Mouse (Mus musculus): ENCODE results near the gene H2-Q6. TPM values are rescaled to one million over a fixed set of nuclear protein-coding genes. Genes with fewer than 3 reads are reported as not detected.
A peak's percentile ranks its signal among the peaks of the same experiment; 100 is the strongest.
"Not testable (repeated sequence)": the region's sequence is repeated elsewhere in the genome, so short reads cannot be mapped to it uniquely, and the experiment has no call there.

The H2-Q6 gene
- total RNA-seq (2014; rRNA removed), result 1.2 TPM in 1 of 2 replicates, not detected in the other
- 0.49 and 0.85 TPM in 2 replicates for polyA plus RNA-seq (2015; fragmentation: Nextera tagmentation; extraction: Ambion mirVana)

- H3K4me3 ChIP-seq (ENCODE audit: low read length), result peak within 1 kb of the TSS; percentile 36
- peak; percentile 70 for DNase-seq (ENCODE audit: low spot score)
- H3K9me3 ChIP-seq (ENCODE audit: low read length); H3K4me1 ChIP-seq (ENCODE audit: insufficient read depth, low read length); H3K27ac ChIP-seq; H3K27me3 ChIP-seq (ENCODE audit: insufficient read depth, low read length); H3K36me3 ChIP-seq (ENCODE audit: insufficient read depth, low read length): not testable (repeated sequence)
- ATAC-seq, result peak; percentile 88
- H3K4me2 ChIP-seq (ENCODE audit: low read depth, low read length), result peak within 1 kb of the TSS; percentile 55
- WGBS, result 2% methylated on average over 48 of the region's 66 CpGs
- H3K9ac ChIP-seq (replicated peaks; ENCODE audit: low read length), result peak within 1 kb of the TSS; percentile 35
These were observed at the start of gene H2-Q6 for GRCm38 (mm10) chr17:35424624-35425416. Gene H2-Q6 (plus strand): TSS chr17:35424850.

GRCm38 (mm10) chr17:35379369-35379728 is 45.3 kb upstream of the H2-Q6 start, which contains the start of gene H2-Q4:
Gene H2-Q4 (plus strand): TSS chr17:35379617.
- Histone ChIP-seq H3K4me3 (ENCODE audit: low read length) (peak within 1 kb of the TSS; percentile 49), H3K9ac (replicated peaks; ENCODE audit: low read length) (peak within 1 kb of the TSS; percentile 53), H3K27me3 (ENCODE audit: insufficient read depth, low read length) (no peaks in the 10 kb centered on the region; the same call in 1 of the 2 replicates), H3K4me2 (ENCODE audit: low read depth, low read length) (peak within 1 kb of the TSS; percentile 91), H3K27ac (no peak within 1 kb of the TSS), H3K9me3 (ENCODE audit: low read length) (no peaks in the 10 kb centered on the region), H3K4me1 (ENCODE audit: insufficient read depth, low read length) (no peaks in the 10 kb centered on the region), H3K36me3 (ENCODE audit: insufficient read depth, low read length) (no peaks in the 10 kb centered on the region)
- 0% methylated on average over 16 of the region's 16 CpGs for WGBS
- DNase-seq (ENCODE audit: low spot score) (peak; percentile 82), ATAC-seq (peak; percentile 93)
- no peak for TF ChIP-seq CTCF (IDR thresholded peaks at IDR 0.05; ENCODE audit: low read depth)

GRCm38 (mm10) chr17:35379729-35380451 is 44.8 kb upstream of the H2-Q6 start:
- Histone ChIP-seq H3K9me3 (ENCODE audit: low read length) (no peaks in the 10 kb centered on the region), H3K4me3 (ENCODE audit: low read length) (peak overlapping the region; percentile 49), H3K9ac (replicated peaks; ENCODE audit: low read length) (peak overlapping the region; percentile 53), H3K4me2 (ENCODE audit: low read depth, low read length) (peak overlapping the region; percentile 91), H3K36me3 (ENCODE audit: insufficient read depth, low read length) (no peaks in the 10 kb centered on the region), H3K4me1 (ENCODE audit: insufficient read depth, low read length) (no peaks in the 10 kb centered on the region), H3K27ac (no peak overlapping the region), H3K27me3 (ENCODE audit: insufficient read depth, low read length) (no peaks in the 10 kb centered on the region; the same call in 1 of the 2 replicates)
- 2% methylated on average over 63 of the region's 70 CpGs for WGBS
- peak; percentile 2 for DNase-seq (ENCODE audit: low spot score)
- ATAC-seq, result peak; percentile 27; the same call in 1 of the 2 replicates
- no peak for TF ChIP-seq CTCF (IDR thresholded peaks at IDR 0.05; ENCODE audit: low read depth)

- not testable (repeated sequence) for H3K9ac ChIP-seq (replicated peaks; ENCODE audit: low read length); H3K9me3 ChIP-seq (ENCODE audit: low read length); H3K36me3 ChIP-seq (ENCODE audit: insufficient read depth, low read length); H3K27me3 ChIP-seq (ENCODE audit: insufficient read depth, low read length); H3K27ac ChIP-seq; H3K4me1 ChIP-seq (ENCODE audit: insufficient read depth, low read length); H3K4me2 ChIP-seq (ENCODE audit: low read depth, low read length); H3K4me3 ChIP-seq (ENCODE audit: low read length); ATAC-seq
- WGBS, result 5% methylated on average over 7 of the region's 7 CpGs
- peak; percentile 68 for TF ChIP-seq CTCF (IDR thresholded peaks at IDR 0.05; ENCODE audit: low read depth)
- peak; percentile 51 for DNase-seq (ENCODE audit: low spot score)
These were observed 34.9 kb upstream of the H2-Q6 start for GRCm38 (mm10) chr17:35389796-35390195.

GRCm38 (mm10) chr17:35392671-35393070 is 32.0 kb upstream of the H2-Q6 start:
- H3K27me3 ChIP-seq (ENCODE audit: insufficient read depth, low read length); H3K4me1 ChIP-seq (ENCODE audit: insufficient read depth, low read length); ATAC-seq; H3K27ac ChIP-seq; H3K4me3 ChIP-seq (ENCODE audit: low read length); H3K4me2 ChIP-seq (ENCODE audit: low read depth, low read length); H3K9ac ChIP-seq (replicated peaks; ENCODE audit: low read length); H3K9me3 ChIP-seq (ENCODE audit: low read length); H3K36me3 ChIP-seq (ENCODE audit: insufficient read depth, low read length); DNase-seq (ENCODE audit: low spot score): not testable (repeated sequence)
- 84% methylated on average over 2 of the region's 2 CpGs for WGBS

GRCm38 (mm10) chr17:35393864-35394800 is 30.5 kb upstream of the H2-Q6 start:
- peak overlapping the region; percentile 38; the same call in 1 of the 2 replicates for H3K4me2 ChIP-seq (ENCODE audit: low read depth, low read length)
- WGBS, result 1% methylated on average over 46 of the region's 75 CpGs
- not testable (repeated sequence) for DNase-seq (ENCODE audit: low spot score); H3K27ac ChIP-seq; H3K4me1 ChIP-seq (ENCODE audit: insufficient read depth, low read length); H3K36me3 ChIP-seq (ENCODE audit: insufficient read depth, low read length); H3K27me3 ChIP-seq (ENCODE audit: insufficient read depth, low read length); H3K9ac ChIP-seq (replicated peaks; ENCODE audit: low read length); H3K9me3 ChIP-seq (ENCODE audit: low read length)
- peak; percentile 86 for ATAC-seq
- H3K4me3 ChIP-seq (ENCODE audit: low read length), result peak overlapping the region; percentile 24

GRCm38 (mm10) chr17:35396956-35397355 is 27.7 kb upstream of the H2-Q6 start:
- 85% methylated on average over 2 of the region's 2 CpGs for WGBS
- H3K4me2 ChIP-seq (ENCODE audit: low read depth, low read length); H3K4me3 ChIP-seq (ENCODE audit: low read length); H3K27me3 ChIP-seq (ENCODE audit: insufficient read depth, low read length); DNase-seq (ENCODE audit: low spot score); H3K36me3 ChIP-seq (ENCODE audit: insufficient read depth, low read length); ATAC-seq; H3K4me1 ChIP-seq (ENCODE audit: insufficient read depth, low read length); H3K9ac ChIP-seq (replicated peaks; ENCODE audit: low read length); H3K9me3 ChIP-seq (ENCODE audit: low read length); H3K27ac ChIP-seq: not testable (repeated sequence)

GRCm38 (mm10) chr17:35413057-35413456 is 11.6 kb upstream of the H2-Q6 start:
- H3K4me2 ChIP-seq (ENCODE audit: low read depth, low read length); H3K9me3 ChIP-seq (ENCODE audit: low read length); H3K27ac ChIP-seq; H3K27me3 ChIP-seq (ENCODE audit: insufficient read depth, low read length); H3K36me3 ChIP-seq (ENCODE audit: insufficient read depth, low read length); H3K9ac ChIP-seq (replicated peaks; ENCODE audit: low read length); ATAC-seq; H3K4me3 ChIP-seq (ENCODE audit: low read length); DNase-seq (ENCODE audit: low spot score); H3K4me1 ChIP-seq (ENCODE audit: insufficient read depth, low read length): not testable (repeated sequence)
- no CpG with 5 or more reads among the region's 1 CpGs for WGBS
